Mouse (Mus musculus) erythroblast, embryonic 14.5 days (primary cell): ENCODE data around the gene Ahctf1. TPM values are rescaled to one million over a fixed set of nuclear protein-coding genes. Genes with fewer than 3 reads are reported as not detected.
"Not testable (repeated sequence)": the region's sequence is repeated elsewhere in the genome, so short reads cannot be mapped to it uniquely, and the experiment has no call there.

ENCODE experiments used
- H3K27me3 ChIP-seq: 2 replicates; pipeline ENCODE4 v1.6.1; 2012; ENCODE audit warnings: inconsistent platforms; ENCODE audit not compliant: control insufficient read depth
- H3K36me3 ChIP-seq: 2 replicates; pipeline ENCODE4 v1.6.1; 2012; ENCODE audit warnings: mild to moderate bottlenecking, inconsistent platforms; ENCODE audit not compliant: control insufficient read depth
- H3K4me1 ChIP-seq: 2 replicates; pipeline ENCODE4 v1.6.1; 2012; ENCODE audit warnings: inconsistent platforms; ENCODE audit not compliant: control insufficient read depth
- H3K4me3 ChIP-seq: replicated peaks from 2 replicates; pipeline ENCODE3; 2012; ENCODE audit warnings: moderate library complexity, mild to moderate bottlenecking, inconsistent platforms
- H3K9me3 ChIP-seq: 2 replicates; pipeline ENCODE4 v1.6.1; 2012; ENCODE audit warnings: low read length, inconsistent platforms, mixed read lengths; ENCODE audit not compliant: control insufficient read depth
- GATA1 ChIP-seq: IDR thresholded peaks from 2 replicates; pipeline ENCODE4 v1.6.1; 2012; ENCODE audit warnings: low read length, inconsistent platforms, mixed read lengths
- TAL1 ChIP-seq: IDR thresholded peaks from 3 replicates; pipeline ENCODE4 v1.6.1; 2012; ENCODE audit warnings: low read length, inconsistent platforms, mixed read lengths
- polyA plus RNA-seq: library from polyadenylated mRNA; stranded (reverse); fragments of >175 nt; gene quantifications from 2 replicates; pipeline ENCODE4 v1.2.3, GENCODE M21; 2012

Gene Ahctf1
- polyA plus RNA-seq, 1 experiment = 4.8 TPM

DNA sequence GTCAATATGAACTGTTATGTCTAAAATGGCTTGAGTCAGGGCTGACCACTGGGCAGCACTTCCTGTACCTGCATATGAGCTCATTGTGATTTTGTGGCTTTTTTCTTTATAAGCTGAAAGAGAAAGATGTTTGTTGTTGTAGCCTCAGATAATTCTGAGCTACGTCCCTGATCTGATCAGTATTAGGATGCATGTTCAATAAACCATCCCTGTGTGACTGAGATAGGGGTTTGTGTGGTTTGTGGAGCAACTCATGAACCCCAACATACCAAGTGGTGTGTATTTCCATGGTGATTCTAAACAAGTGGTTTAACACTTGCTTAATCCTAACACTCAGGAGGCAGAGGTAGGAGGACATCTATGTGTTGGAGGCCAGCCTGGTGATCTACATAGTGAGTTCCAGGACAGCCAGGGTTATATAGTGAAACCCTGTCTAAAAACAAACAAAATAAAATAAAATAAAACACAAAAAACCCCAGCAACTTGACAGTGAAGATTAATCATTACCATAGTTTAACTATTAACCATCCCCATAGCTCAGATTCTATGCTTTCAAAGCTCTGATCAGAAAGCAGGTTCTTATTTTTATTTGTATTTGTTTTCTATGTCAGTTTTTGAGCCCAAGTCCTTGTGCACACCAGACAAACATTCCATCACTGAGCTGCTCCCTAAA is 32.4 kb upstream of the Ahctf1 start:
- Histone ChIP-seq H3K27me3 (no peaks in the 10 kb centered on the region), H3K36me3 (no peaks in the 10 kb centered on the region), H3K4me3 (no peak overlapping the region), H3K4me1 (peaks cover 18% of the 10 kb centered on the region), H3K9me3 (peaks cover 3% of the 10 kb centered on the region; the same call in 1 of the 2 replicates)
- TF ChIP-seq GATA1 (no peak), TAL1 (no peak)

GRCm38 (mm10) chr1:179833596-179833995 is 30.1 kb upstream of the Ahctf1 start:
- Histone ChIP-seq H3K4me1 (peaks cover 18% of the 10 kb centered on the region), H3K9me3 (peaks cover 3% of the 10 kb centered on the region; the same call in 1 of the 2 replicates), H3K27me3 (no peaks in the 10 kb centered on the region), H3K36me3 (no peaks in the 10 kb centered on the region), H3K4me3 (no peak overlapping the region)
- no peak for TF ChIP-seq TAL1

- Histone ChIP-seq H3K36me3 (no peaks in the 10 kb centered on the region), H3K27me3 (no peaks in the 10 kb centered on the region), H3K9me3 (peaks cover 3% of the 10 kb centered on the region; the same call in 1 of the 2 replicates), H3K4me3 (no peak overlapping the region), H3K4me1 (peaks cover 18% of the 10 kb centered on the region)
- TF ChIP-seq GATA1 (no peak), TAL1 (no peak)
Measured at GRCm38 (mm10) chr1:179832710-179833240, 29.3 kb upstream of the Ahctf1 start.

DNA sequence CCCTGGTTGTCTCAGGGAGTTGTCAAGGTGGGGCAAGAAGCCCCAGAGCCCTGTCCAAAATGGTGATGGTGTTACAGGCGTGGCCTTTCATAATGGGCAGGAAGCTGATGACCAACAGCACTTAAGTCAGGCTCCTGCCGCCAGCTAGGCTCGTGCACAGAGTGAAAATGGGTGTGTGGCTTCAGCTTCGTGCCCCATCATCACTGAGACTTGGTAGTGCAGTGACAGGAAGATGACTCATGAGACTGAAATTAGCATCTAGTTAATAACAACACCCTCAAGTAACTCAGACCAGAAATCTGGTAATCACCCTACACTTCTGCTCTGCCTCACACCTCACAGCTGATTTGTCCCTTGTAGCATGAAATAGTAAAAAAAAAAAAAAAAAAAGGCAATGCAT is 25.4 kb upstream of the Ahctf1 start:
- no peak overlapping the region for H3K4me3 ChIP-seq
- TF ChIP-seq GATA1 = no peak
- TF ChIP-seq TAL1 = no peak
- H3K4me1 ChIP-seq = peaks cover 7% of the 10 kb centered on the region
- no peaks in the 10 kb centered on the region for H3K36me3 ChIP-seq
- H3K27me3 ChIP-seq = no peaks in the 10 kb centered on the region
- peaks cover 6% of the 10 kb centered on the region; the same call in 1 of the 2 replicates for H3K9me3 ChIP-seq

GRCm38 (mm10) chr1:179828051-179828450 is 24.6 kb upstream of the Ahctf1 start:
- peaks cover 6% of the 10 kb centered on the region; the same call in 1 of the 2 replicates for H3K9me3 ChIP-seq
- no peaks in the 10 kb centered on the region for H3K27me3 ChIP-seq
- no peak overlapping the region for H3K4me3 ChIP-seq
- peaks cover 7% of the 10 kb centered on the region for H3K4me1 ChIP-seq
- TF ChIP-seq GATA1 (no peak), TAL1 (no peak)
- no peaks in the 10 kb centered on the region for H3K36me3 ChIP-seq

DNA sequence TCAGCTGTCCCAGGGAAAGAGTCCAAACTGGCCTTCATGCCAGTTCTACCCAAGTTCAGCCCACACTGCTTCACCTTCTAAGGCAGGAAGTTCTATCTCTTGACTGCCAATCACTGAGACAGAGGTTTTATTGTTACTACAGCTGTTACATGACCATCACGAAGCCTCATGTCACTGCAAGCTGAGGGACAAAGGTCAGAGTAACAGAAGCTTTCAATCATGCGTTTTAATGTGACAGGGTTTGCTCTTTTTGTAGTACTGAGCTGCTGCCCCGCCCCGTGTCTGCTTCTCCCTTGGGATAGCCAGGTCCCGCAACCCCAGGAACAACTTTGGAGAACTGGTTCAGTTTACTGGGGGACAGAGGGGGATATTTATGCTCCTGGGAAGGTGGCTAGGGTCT is 21.1 kb upstream of the Ahctf1 start:
- Histone ChIP-seq H3K27me3 (no peaks in the 10 kb centered on the region), H3K4me3 (no peak overlapping the region), H3K4me1 (peaks cover 7% of the 10 kb centered on the region), H3K9me3 (peaks cover 12% of the 10 kb centered on the region), H3K36me3 (no peaks in the 10 kb centered on the region; the same call in 1 of the 2 replicates)
- TF ChIP-seq GATA1 = no peak
- TF ChIP-seq TAL1 = no peak

- not testable (repeated sequence) for H3K4me3 ChIP-seq, H3K27me3 ChIP-seq, H3K36me3 ChIP-seq, H3K9me3 ChIP-seq
- peaks cover 23% of the 10 kb centered on the region for H3K4me1 ChIP-seq
Measured at GRCm38 (mm10) chr1:179818490-179819278, 15.2 kb upstream of the Ahctf1 start.

- no peak overlapping the region for H3K4me3 ChIP-seq
- H3K36me3 ChIP-seq = no peaks in the 10 kb centered on the region
- H3K9me3 ChIP-seq = no peaks in the 10 kb centered on the region
- TF ChIP-seq TAL1 = no peak
- TF ChIP-seq GATA1 = no peak
- H3K4me1 ChIP-seq = peaks cover 46% of the 10 kb centered on the region
- H3K27me3 ChIP-seq = no peaks in the 10 kb centered on the region
Measured at GRCm38 (mm10) chr1:179814616-179815015, 11.1 kb upstream of the Ahctf1 start.

DNA sequence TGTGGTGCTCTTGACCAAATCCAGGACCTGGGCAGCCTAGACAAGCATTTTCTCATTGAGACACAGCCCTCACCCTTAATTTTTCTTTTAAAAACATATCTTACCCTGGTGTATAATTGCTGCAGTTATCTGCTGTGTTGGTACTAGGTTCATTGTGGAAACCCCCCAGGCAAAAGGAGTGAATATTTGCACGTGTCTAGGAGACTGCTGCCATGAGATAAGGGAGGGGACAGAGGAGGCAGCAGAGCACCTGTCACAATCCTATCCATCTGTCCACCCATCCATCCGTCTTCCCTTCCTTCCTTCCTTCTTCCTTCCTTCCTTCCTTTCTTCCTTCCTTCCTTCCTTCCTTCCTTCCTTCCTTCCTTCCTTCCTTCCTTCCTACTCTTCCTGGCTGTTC is 9.9 kb upstream of the Ahctf1 start:
- no peaks in the 10 kb centered on the region for H3K27me3 ChIP-seq
- H3K9me3 ChIP-seq = no peaks in the 10 kb centered on the region
- H3K4me3 ChIP-seq = no peak overlapping the region
- TF ChIP-seq GATA1 (no peak), TAL1 (no peak)
- H3K4me1 ChIP-seq = peaks cover 51% of the 10 kb centered on the region
- no peaks in the 10 kb centered on the region for H3K36me3 ChIP-seq
